Mouse (Mus musculus): Measurements from ENCODE around the gene Tescl. TPM values are rescaled to one million over a fixed set of nuclear protein-coding genes. Genes with fewer than 3 reads are reported as not detected.

The Tescl gene
- polyA plus RNA-seq, 1 experiment from 2014 or later, result not detected

DNA sequence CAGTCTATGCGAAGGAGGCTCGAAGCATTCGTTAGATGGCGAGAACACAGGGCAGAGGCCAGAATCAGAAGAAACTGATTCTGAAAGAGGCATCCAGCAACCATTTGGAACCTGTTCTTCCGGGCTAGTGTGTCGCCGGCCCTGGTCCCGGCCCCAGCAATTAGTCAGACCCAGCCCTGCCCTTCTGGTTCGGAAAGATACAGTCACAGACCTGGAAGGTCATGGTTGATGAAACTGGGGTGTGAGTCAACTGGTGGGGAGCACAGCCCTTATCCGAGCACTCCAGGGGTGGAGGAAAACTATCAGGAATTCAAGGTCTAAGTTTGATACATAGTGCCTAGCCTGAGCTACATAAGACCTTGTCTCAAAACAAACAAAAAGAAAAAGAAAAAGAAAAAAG lies 22.3 kb upstream of the Tescl start:
- no peak overlapping the region for H3K27ac ChIP-seq
- no peak for DNase-seq (ENCODE audit: low spot score)
- 72% methylated on average over 10 of the region's 10 CpGs for WGBS
- H3K9me3 ChIP-seq, result 0 out of 2 replicates have a peak, but pooled peaks cover 3% of the 10 kb centered on the region
- H3K36me3 ChIP-seq, result no peaks in the 10 kb centered on the region
- no peaks in the 10 kb centered on the region for H3K4me1 ChIP-seq
- H3K27me3 ChIP-seq (ENCODE audit: insufficient read depth, poor library complexity, severe bottlenecking), result peaks cover 19% of the 10 kb centered on the region; the same call in 1 of the 2 replicates
- H3K4me3 ChIP-seq, result no peak overlapping the region

DNA sequence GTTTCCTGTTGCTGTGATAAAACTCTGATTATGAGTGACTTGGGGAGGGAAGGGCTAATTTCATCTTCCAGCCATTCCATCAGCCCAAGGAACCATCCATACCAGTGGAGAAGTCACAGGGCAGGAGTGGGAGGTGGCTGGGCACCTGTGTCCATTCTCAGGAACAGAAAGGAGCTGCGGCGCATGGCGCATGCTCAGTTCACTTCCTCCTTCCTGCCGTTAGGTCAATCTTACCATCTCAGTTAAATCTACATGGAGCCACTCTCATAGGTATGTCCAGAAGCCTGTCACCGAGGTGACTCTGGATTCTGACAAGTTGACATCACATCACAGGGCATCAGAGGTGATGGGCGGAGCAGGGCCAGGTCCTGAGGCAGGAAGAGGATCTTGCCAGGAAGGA lies 21.9 kb upstream of the Tescl start:
- no peaks in the 10 kb centered on the region for H3K36me3 ChIP-seq
- 80% methylated on average over 6 of the region's 6 CpGs for WGBS

DNA sequence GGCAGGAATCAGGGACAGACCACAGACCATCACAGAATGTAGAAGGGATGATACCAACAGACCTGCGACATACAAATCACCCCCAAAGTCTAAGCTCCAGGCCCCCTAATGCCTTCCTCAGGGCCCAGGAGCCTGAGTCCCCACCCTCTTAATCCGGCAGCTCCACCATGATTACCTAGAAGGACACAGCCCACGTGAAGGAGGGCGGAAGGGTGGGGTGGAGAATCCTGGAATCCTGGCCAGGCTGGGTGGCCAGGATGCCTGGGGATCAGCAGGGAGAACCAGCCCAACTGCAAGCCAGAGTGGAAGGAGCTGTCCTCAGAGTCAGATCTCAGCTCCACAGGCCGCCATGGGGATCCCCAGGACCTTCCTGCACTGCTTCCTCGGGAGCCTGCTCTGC lies 15.2 kb upstream of the Tescl start, which contains the start of gene Lypd5:
Gene Lypd5, plus strand, starts transcription at position 301 of the 400 bp plus-strand sequence.
- H3K27ac ChIP-seq, result no peak within 1 kb of the TSS
- WGBS, result 39% methylated on average over 6 of the region's 6 CpGs
- no peaks in the 10 kb centered on the region for H3K4me1 ChIP-seq
- H3K36me3 ChIP-seq, result no peaks in the 10 kb centered on the region
- no peak for DNase-seq (ENCODE audit: low spot score)
- H3K27me3 ChIP-seq (ENCODE audit: insufficient read depth, poor library complexity, severe bottlenecking), result peaks cover 19% of the 10 kb centered on the region; the same call in 1 of the 2 replicates
- H3K9me3 ChIP-seq, result no peaks in the 10 kb centered on the region
- H3K4me3 ChIP-seq, result no peak within 1 kb of the TSS

More for the DNA sequence above, 21.9 kb upstream of the Tescl start:
- no peak for DNase-seq (ENCODE audit: low spot score)
- H3K27ac ChIP-seq, result no peak overlapping the region
- 0 out of 2 replicates have a peak, but pooled peaks cover 3% of the 10 kb centered on the region for H3K9me3 ChIP-seq
- H3K4me3 ChIP-seq, result no peak overlapping the region
- H3K4me1 ChIP-seq, result no peaks in the 10 kb centered on the region
- H3K27me3 ChIP-seq (ENCODE audit: insufficient read depth, poor library complexity, severe bottlenecking), result peaks cover 19% of the 10 kb centered on the region; the same call in 1 of the 2 replicates

- WGBS, result 61% methylated on average over 5 of the region's 5 CpGs
- H3K9me3 ChIP-seq, result no peaks in the 10 kb centered on the region
- no peak overlapping the region for H3K27ac ChIP-seq
- H3K4me1 ChIP-seq, result no peaks in the 10 kb centered on the region
- no peaks in the 10 kb centered on the region for H3K36me3 ChIP-seq
- DNase-seq (ENCODE audit: low spot score), result no peak
- no peak overlapping the region for H3K4me3 ChIP-seq
- H3K27me3 ChIP-seq (ENCODE audit: insufficient read depth, poor library complexity, severe bottlenecking), result 0 out of 2 replicates have a peak, but pooled peaks cover 4% of the 10 kb centered on the region
Measured at GRCm38 (mm10) chr7:24346444-24346843, 12.7 kb upstream of the Tescl start.

DNA sequence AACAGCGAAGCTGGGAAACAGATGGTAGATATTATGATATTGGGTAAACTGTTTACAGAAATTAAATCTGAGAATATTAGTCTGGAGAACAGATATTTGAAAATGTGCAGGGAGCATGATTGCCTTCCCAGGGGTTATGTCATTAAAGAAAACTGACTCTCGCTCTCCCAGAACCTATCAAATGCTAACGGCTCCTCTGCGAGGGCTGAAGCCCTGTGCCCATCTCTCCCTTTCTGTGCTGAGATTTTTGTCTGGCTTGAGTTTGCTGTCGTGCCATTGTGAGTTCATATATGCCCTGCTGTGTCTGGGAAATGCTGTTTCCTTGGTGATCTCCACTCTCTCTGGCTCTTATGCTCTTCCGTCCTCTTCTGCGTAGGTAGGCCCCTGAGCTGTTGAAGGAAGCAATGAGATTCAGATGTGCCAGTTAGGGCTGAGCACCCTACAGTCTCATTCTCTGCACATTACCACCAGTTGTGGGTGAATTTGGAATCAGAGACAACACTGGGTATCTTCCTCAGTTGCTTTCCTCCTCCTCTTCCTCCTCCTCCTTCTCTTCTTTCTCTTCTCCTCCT lies 10.1 kb upstream of the Tescl start:
- no peak overlapping the region for H3K27ac ChIP-seq
- WGBS, result 69% methylated on average over 7 of the region's 7 CpGs
- no peaks in the 10 kb centered on the region for H3K9me3 ChIP-seq
- no peaks in the 10 kb centered on the region for H3K27me3 ChIP-seq (ENCODE audit: insufficient read depth, poor library complexity, severe bottlenecking)
- H3K36me3 ChIP-seq, result no peaks in the 10 kb centered on the region
- no peak for DNase-seq (ENCODE audit: low spot score)
- no peak overlapping the region for H3K4me3 ChIP-seq
- no peaks in the 10 kb centered on the region for H3K4me1 ChIP-seq

DNA sequence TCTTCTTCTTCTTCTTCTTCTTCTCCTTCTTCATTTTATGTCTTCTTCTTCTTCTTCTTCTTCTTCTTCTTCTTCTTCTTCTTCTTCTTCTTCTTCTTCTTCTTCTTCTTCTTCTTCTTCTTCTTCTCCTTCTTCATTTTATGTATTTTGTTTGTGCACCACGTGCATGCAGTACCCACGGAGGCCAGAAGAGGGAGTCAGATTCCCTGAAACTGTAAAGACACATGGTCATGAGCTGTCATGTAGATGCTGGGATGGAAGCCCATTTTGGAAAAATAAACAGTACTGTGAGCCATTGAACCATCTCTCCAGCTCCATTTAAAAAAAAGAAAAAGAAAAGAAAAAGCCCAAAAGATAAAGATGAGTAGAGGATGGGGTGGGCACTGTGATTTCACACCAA lies 4.5 kb upstream of the Tescl start:
- Histone ChIP-seq H3K36me3 (no peaks in the 10 kb centered on the region), H3K9me3 (no peaks in the 10 kb centered on the region), H3K27me3 (ENCODE audit: insufficient read depth, poor library complexity, severe bottlenecking) (peaks cover 18% of the 10 kb centered on the region), H3K4me1 (no peaks in the 10 kb centered on the region), H3K4me3 (no peak overlapping the region), H3K27ac (no peak overlapping the region)
- DNase-seq (ENCODE audit: low spot score), result no peak
- 37% methylated on average over 2 of the region's 2 CpGs for WGBS

DNA sequence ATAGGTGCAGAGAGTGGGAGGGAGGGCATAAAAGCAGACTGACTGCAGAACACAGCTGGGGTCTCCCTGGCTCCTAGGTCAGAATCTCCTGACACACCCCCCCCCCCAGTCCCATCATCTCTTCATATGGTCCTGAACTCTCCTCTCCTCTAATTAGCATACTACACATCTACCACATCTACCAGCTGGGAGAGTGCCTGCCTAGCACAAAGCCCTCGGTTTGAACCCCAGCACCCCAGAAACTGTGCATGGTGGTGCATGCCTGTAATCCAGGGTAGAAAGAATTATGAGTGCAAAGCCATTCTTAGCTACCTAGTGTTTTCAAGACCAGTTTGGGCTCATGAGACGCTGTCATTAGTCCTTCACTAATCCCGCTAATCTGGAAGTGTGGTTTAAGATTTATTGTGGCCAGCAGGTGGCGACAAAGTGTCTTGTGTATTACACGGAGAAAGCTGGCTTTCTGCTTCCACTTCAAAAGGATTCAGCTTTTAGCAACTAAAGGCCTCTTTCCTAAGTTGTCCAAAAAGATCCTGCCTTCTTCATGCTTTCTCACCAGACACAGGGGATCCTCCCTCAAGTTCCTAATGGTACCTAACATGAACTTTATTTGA lies 2.1 kb upstream of the Tescl start:
- H3K4me1 ChIP-seq, result no peaks in the 10 kb centered on the region
- DNase-seq (ENCODE audit: low spot score), result no peak
- H3K4me3 ChIP-seq, result no peak overlapping the region
- WGBS, result 10% methylated on average over 5 of the region's 5 CpGs
- no peak overlapping the region for H3K27ac ChIP-seq
- H3K9me3 ChIP-seq, result no peaks in the 10 kb centered on the region
- H3K27me3 ChIP-seq (ENCODE audit: insufficient read depth, poor library complexity, severe bottlenecking), result peaks cover 26% of the 10 kb centered on the region
- H3K36me3 ChIP-seq, result no peaks in the 10 kb centered on the region

DNA sequence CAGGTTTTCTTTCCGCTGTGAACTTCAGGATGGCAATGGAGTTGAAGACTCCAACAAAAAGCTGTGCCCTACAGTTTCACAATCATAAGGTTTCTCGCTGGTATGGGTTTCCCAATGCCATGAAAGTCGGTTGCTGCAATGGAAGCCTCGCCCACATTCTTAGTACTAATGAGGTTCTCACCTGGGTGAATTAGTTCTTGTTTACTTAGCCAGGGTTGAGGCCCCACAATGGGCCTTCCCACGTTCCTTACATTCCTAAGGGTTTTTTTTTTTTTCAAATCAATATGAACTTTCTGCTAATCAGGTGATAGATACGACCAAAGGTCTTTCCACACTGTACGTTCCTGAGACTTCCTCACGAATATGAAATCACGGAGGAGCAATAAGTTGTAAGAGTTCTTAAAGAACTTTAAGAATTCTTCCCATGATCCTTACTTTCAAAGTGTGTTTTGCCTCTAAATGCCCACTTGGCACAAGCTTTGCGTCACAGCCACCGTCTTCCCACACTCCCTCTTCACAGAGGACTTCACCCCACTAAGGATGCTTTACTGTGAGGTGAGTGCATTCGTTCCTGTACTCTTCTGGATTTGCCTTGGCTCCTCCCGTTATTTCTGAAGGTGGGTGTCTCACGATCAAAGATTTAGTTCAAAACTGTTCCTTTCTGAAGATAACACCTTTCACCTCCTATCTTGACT lies 6.3 kb downstream of the Tescl start:
- Histone ChIP-seq H3K9me3 (no peaks in the 10 kb centered on the region), H3K27ac (no peak overlapping the region), H3K4me3 (no peak overlapping the region), H3K27me3 (ENCODE audit: insufficient read depth, poor library complexity, severe bottlenecking) (no peaks in the 10 kb centered on the region; the same call in 1 of the 2 replicates), H3K4me1 (no peaks in the 10 kb centered on the region), H3K36me3 (no peaks in the 10 kb centered on the region)
- DNase-seq (ENCODE audit: low spot score), result no peak
- WGBS, result 77% methylated on average over 14 of the region's 14 CpGs

GRCm38 (mm10) chr7:24326273-24327135 lies 7.2 kb downstream of the Tescl start:
- H3K9me3 ChIP-seq, result no peaks in the 10 kb centered on the region
- WGBS, result 47% methylated on average over 20 of the region's 20 CpGs
- H3K27me3 ChIP-seq (ENCODE audit: insufficient read depth, poor library complexity, severe bottlenecking), result no peaks in the 10 kb centered on the region
- H3K4me1 ChIP-seq, result no peaks in the 10 kb centered on the region
- no peak for DNase-seq (ENCODE audit: low spot score)
- peak overlapping the region; percentile 47 for H3K4me3 ChIP-seq
- no peak overlapping the region for H3K27ac ChIP-seq
- H3K36me3 ChIP-seq, result no peaks in the 10 kb centered on the region

DNA sequence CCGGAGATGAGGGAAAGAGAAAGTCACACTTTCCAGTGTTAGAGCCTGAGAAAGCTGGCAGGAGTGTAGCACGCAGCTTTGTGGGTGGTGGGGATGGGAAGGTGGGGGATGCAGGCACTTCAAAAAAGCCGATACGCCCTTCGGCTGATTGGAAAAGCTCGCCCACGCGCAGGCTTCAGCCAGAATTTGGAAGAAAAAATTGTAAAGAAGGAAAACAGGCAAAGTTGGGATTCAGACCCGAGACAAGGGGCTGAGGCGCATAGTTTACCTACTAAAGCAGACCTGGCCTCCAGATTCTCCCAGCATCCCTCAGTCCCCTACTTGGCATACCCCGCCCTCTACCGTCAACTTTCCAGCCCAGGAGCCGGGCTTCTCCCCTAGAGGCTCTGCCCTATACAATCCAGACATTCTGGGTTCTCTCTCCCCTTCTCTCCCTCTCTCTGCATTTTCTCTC lies 8.0 kb downstream of the Tescl start:
- H3K27ac ChIP-seq, result 0 out of 2 replicates have a peak overlapping the region, but pooled peaks have one; percentile 32
- DNase-seq (ENCODE audit: low spot score), result no peak

GRCm38 (mm10) chr7:24325197-24325596 lies 8.5 kb downstream of the Tescl start:
- Histone ChIP-seq H3K36me3 (no peaks in the 10 kb centered on the region), H3K9me3 (no peaks in the 10 kb centered on the region), H3K4me1 (no peaks in the 10 kb centered on the region), H3K4me3 (peak overlapping the region; percentile 47), H3K27me3 (ENCODE audit: insufficient read depth, poor library complexity, severe bottlenecking) (no peaks in the 10 kb centered on the region), H3K27ac (no peak overlapping the region)
- 88% methylated on average over 6 of the region's 6 CpGs for WGBS
- DNase-seq (ENCODE audit: low spot score), result no peak

More for the DNA sequence above, 8.0 kb downstream of the Tescl start:
- H3K4me1 ChIP-seq, result no peaks in the 10 kb centered on the region
- H3K27me3 ChIP-seq (ENCODE audit: insufficient read depth, poor library complexity, severe bottlenecking), result no peaks in the 10 kb centered on the region
- H3K4me3 ChIP-seq, result peak overlapping the region; percentile 47
- H3K9me3 ChIP-seq, result no peaks in the 10 kb centered on the region
- no peaks in the 10 kb centered on the region for H3K36me3 ChIP-seq
- 5% methylated on average over 13 of the region's 13 CpGs for WGBS

GRCm38 (mm10) chr7:24322593-24322992 lies 11.1 kb downstream of the Tescl start:
- Histone ChIP-seq H3K27ac (no peak overlapping the region), H3K36me3 (no peaks in the 10 kb centered on the region), H3K27me3 (ENCODE audit: insufficient read depth, poor library complexity, severe bottlenecking) (0 out of 2 replicates have a peak, but pooled peaks cover 3% of the 10 kb centered on the region), H3K4me1 (no peaks in the 10 kb centered on the region), H3K9me3 (no peaks in the 10 kb centered on the region), H3K4me3 (no peak overlapping the region)
- WGBS, result 69% methylated on average over 4 of the region's 4 CpGs
- no peak for DNase-seq (ENCODE audit: low spot score)

Data from heart, embryonic 10.5 days (tissue).